26 mouse cellular contexts compared by ENCODE assay signal in genomic region chr8:83908583-83908982, GRCm38 (mm10). TPM values are rescaled to one million over a fixed set of nuclear protein-coding genes. Genes with fewer than 3 reads are reported as not detected.
DNase-seq lines count a peak whose midpoint lies in the region; ATAC-seq and TF ChIP-seq lines count a peak whose summit lies in the region.
"Had no signal": no experiment of that assay in that cellular context is flagged by ENCODE, and none has a peak within 500 bp of the region (broad histone marks: within the 10 kb centered on the region; RNA-seq: fewer than 3 reads in every experiment).

No protein-coding gene starts in this region.

- intact Hi-C loops in left cerebral cortex, adult 2 months (cut with DNase I): no loop called here
- intact Hi-C loops in left cerebral cortex, postnatal 10 days (cut with DNase I): no loop called here

- H3K4me1 ChIP-seq in hindbrain, embryonic 13.5 days (replicated peaks): peaks cover 89% of the 10 kb centered on the region
- peaks cover 30% of the 10 kb centered on the region for H3K4me1 ChIP-seq in hindbrain, embryonic 16.5 days (ENCODE audit: control insufficient read depth, insufficient read depth, low read depth, low read length)

- ATAC-seq in hindbrain, embryonic 13.5 days (ENCODE audit: low FRiP score): no peak
- no peak for ATAC-seq in hindbrain, embryonic 16.5 days
- ATAC-seq: inflammation-experienced regulatory T-cells, adult 6 months; liver, postnatal 0 days; lung, postnatal 0 days; Patski had no signal

- H3K4me2 ChIP-seq in hindbrain, embryonic 13.5 days: no peak overlapping the region
- H3K4me2 ChIP-seq in hindbrain, embryonic 16.5 days (ENCODE audit: low read length): no peak overlapping the region
- H3K4me2 ChIP-seq: embryonic facial prominence, embryonic 12.5 days; heart, embryonic 15.5 days; limb, embryonic 12.5 days; liver, embryonic 11.5 days; midbrain, embryonic 11.5 days had no signal

- no peak for DNase-seq in left cerebral cortex, adult 2 months (ENCODE audit: extremely low spot score in 1 of 2, low spot score in 2 of 2)
- DNase-seq in left cerebral cortex, postnatal 10 days (ENCODE audit: extremely low spot score in 1 of 2, low spot score in 2 of 2): no peak
- peak; percentile 46 for DNase-seq in right cerebral cortex, adult 18-20 months
- no peak for DNase-seq in right cerebral cortex, postnatal 10 days (ENCODE audit: low spot score in 2 of 2)
- DNase-seq in heart, postnatal 4 days: no peak
- DNase-seq: adrenal gland, postnatal 36 days; B cell, adult 2 months; cerebellum, adult 11 months; cerebellum, postnatal 14 days; heart, postnatal 36 days; kidney, adult 8-10 months; kidney, postnatal 25 days; liver, postnatal 0 days had no signal

- no peak overlapping the region for H3K4me3 ChIP-seq in hindbrain, embryonic 13.5 days
- no peak overlapping the region for H3K4me3 ChIP-seq in hindbrain, embryonic 16.5 days (ENCODE audit: low read length)
- 0 out of 2 replicates have a peak overlapping the region, but pooled peaks have one; percentile 7 for H3K4me3 ChIP-seq in left cerebral cortex, adult 2 months
- H3K4me3 ChIP-seq: embryonic facial prominence, embryonic 12.5 days; heart, embryonic 15.5 days; limb, embryonic 12.5 days; myocyte had no signal

- TF ChIP-seq CTCF in left cerebral cortex, adult 2 months (IDR thresholded peaks at IDR 0.05): no peak

- peaks cover 15% of the 10 kb centered on the region; the same call in 1 of the 2 replicates for H3K36me3 ChIP-seq in hindbrain, embryonic 13.5 days
- H3K36me3 ChIP-seq in hindbrain, embryonic 16.5 days (ENCODE audit: control insufficient read depth, insufficient read depth, low read length): no peaks in the 10 kb centered on the region

- WGBS in hindbrain, embryonic 13.5 days: 80% methylated on average over 6 of the region's 6 CpGs
- 72% methylated on average over 6 of the region's 6 CpGs for WGBS in hindbrain, embryonic 16.5 days

- no peaks in the 10 kb centered on the region for H3K27me3 ChIP-seq in hindbrain, embryonic 13.5 days
- no peaks in the 10 kb centered on the region for H3K27me3 ChIP-seq in hindbrain, embryonic 16.5 days (replicated peaks; ENCODE audit: control insufficient read depth, insufficient read depth, low read length)
- H3K27me3 ChIP-seq: CH12.LX; embryonic facial prominence, embryonic 12.5 days; heart, embryonic 15.5 days; limb, embryonic 12.5 days; Patski had no signal

- H3K27ac ChIP-seq in hindbrain, embryonic 13.5 days: no peak overlapping the region
- no peak overlapping the region for H3K27ac ChIP-seq in hindbrain, embryonic 16.5 days (ENCODE audit: low read depth, low read length)
- peak overlapping the region; percentile 63 for H3K27ac ChIP-seq in left cerebral cortex, adult 2 months
- H3K27ac ChIP-seq: embryonic facial prominence, embryonic 12.5 days; heart, embryonic 15.5 days; limb, embryonic 12.5 days had no signal

- no peaks in the 10 kb centered on the region for H3K9me3 ChIP-seq in hindbrain, embryonic 13.5 days
- H3K9me3 ChIP-seq in hindbrain, embryonic 16.5 days (ENCODE audit: control insufficient read depth, low read length): no peaks in the 10 kb centered on the region
- H3K9me3 ChIP-seq: embryonic facial prominence, embryonic 12.5 days; G1E; heart, embryonic 15.5 days; limb, embryonic 12.5 days had no signal

- H3K9ac ChIP-seq in hindbrain, embryonic 13.5 days: 0 out of 2 replicates have a peak overlapping the region, but pooled peaks have one; percentile 53
- H3K9ac ChIP-seq in hindbrain, embryonic 16.5 days (ENCODE audit: low read depth, low read length): no peak overlapping the region
- H3K9ac ChIP-seq: embryonic facial prominence, embryonic 12.5 days; heart, embryonic 15.5 days; limb, embryonic 12.5 days; liver, postnatal 0 days had no signal

RNA-seq across cellular contexts. Expression of gene Adgrl1, which starts 8.7 kb away (rescaled TPM):
- 47.9 and 49.3 TPM in 2 replicates for polyA plus RNA-seq in hindbrain, embryonic 13.5 days (2015; fragmentation: Nextera tagmentation; extraction: Ambion mirVana)
- polyA plus RNA-seq in hindbrain, embryonic 16.5 days (2015; fragmentation: Nextera tagmentation; extraction: Ambion mirVana): 50.9 and 53.0 TPM in 2 replicates
- total RNA-seq in left cerebral cortex, adult 2 months (2021): 100 to 1,000 TPM; 397 to 418 TPM
- total RNA-seq in left cerebral cortex, postnatal 10 days (2021): 100 to 1,000 TPM; 445 to 464 TPM
- 10 to 100 TPM; 37.5 to 39.8 TPM for total RNA-seq in heart, postnatal 4 days (2021)

RNA-seq across cellular contexts. Expression of gene Gm10644, which starts 46.4 kb away (rescaled TPM):
- 0.76 and 0.84 TPM in 2 replicates for polyA plus RNA-seq in hindbrain, embryonic 13.5 days (2015; fragmentation: Nextera tagmentation; extraction: Ambion mirVana)
- 0.97 and 0.98 TPM in 2 replicates for polyA plus RNA-seq in hindbrain, embryonic 16.5 days (2015; fragmentation: Nextera tagmentation; extraction: Ambion mirVana)
- under 1 TPM; 0.44 to 0.63 TPM for total RNA-seq in left cerebral cortex, adult 2 months (2021)
- total RNA-seq in left cerebral cortex, postnatal 10 days (2021): under 1 TPM in 1 of 2 experiments, not detected in 1; 0.11 TPM
- under 1 TPM; 0.27 to 0.41 TPM for total RNA-seq in heart, postnatal 4 days (2021)

RNA-seq across cellular contexts. Expression of gene Asf1b, which starts 46.7 kb away (rescaled TPM):
- 14.0 and 15.8 TPM in 2 replicates for polyA plus RNA-seq in hindbrain, embryonic 13.5 days (2015; fragmentation: Nextera tagmentation; extraction: Ambion mirVana)
- 9.8 and 14.6 TPM in 2 replicates for polyA plus RNA-seq in hindbrain, embryonic 16.5 days (2015; fragmentation: Nextera tagmentation; extraction: Ambion mirVana)
- total RNA-seq in left cerebral cortex, adult 2 months (2021): under 1 TPM; 0.35 to 0.66 TPM
- total RNA-seq in left cerebral cortex, postnatal 10 days (2021): 1 to 10 TPM; 1.1 TPM
- 10 to 100 TPM; 25.8 to 26.1 TPM for total RNA-seq in heart, postnatal 4 days (2021)

Comparison
In these comparisons a context has a peak if more than half of its experiments do, and no peak if none do; other contexts are left out.
1. RNA of gene Adgrl1, which starts 8.7 kb away (total RNA-seq): 445 to 464 TPM in left cerebral cortex, postnatal 10 days and 397 to 418 TPM in left cerebral cortex, adult 2 months; 37.5 to 39.8 TPM in heart, postnatal 4 days; every median in the first group is over 4 times any median in the second.
2. RNA of gene Asf1b, which starts 46.7 kb away (total RNA-seq): 25.8 to 26.1 TPM in heart, postnatal 4 days; 1.1 TPM in left cerebral cortex, postnatal 10 days and 0.35 to 0.66 TPM in left cerebral cortex, adult 2 months; every median in the first group is over 10 times any median in the second.